In genomic region chr11:58914461-58915028, GRCm38 (mm10) we compare ENCODE assay signal across 8 mouse cellular contexts. TPM values are rescaled to one million over a fixed set of nuclear protein-coding genes. Genes with fewer than 3 reads are reported as not detected.
DNase-seq lines count a peak whose midpoint lies in the region; ATAC-seq and TF ChIP-seq lines count a peak whose summit lies in the region.

No protein-coding gene starts in this region.

- H3K4me3 ChIP-seq in cerebellum, adult 2 months (replicated peaks; ENCODE audit: insufficient read depth, low read depth, low read length): peak overlapping the region; percentile 42
- peak overlapping the region; percentile 68 for H3K4me3 ChIP-seq in bone marrow, adult 2 months (replicated peaks; ENCODE audit: control insufficient read depth, low read depth, low read length)
- H3K4me3 ChIP-seq in forebrain, embryonic 12.5 days (replicated peaks): peak overlapping the region; percentile 28
- peak overlapping the region; percentile 58 for H3K4me3 ChIP-seq in small intestine, adult 2 months (ENCODE audit: low read depth, low read length)

- no peaks in the 10 kb centered on the region for H3K36me3 ChIP-seq in forebrain, embryonic 12.5 days (replicated peaks)
- no peaks in the 10 kb centered on the region for H3K36me3 ChIP-seq in small intestine, adult 2 months (ENCODE audit: control insufficient read depth, insufficient read depth, low read length)

- H3K4me2 ChIP-seq in forebrain, embryonic 12.5 days: peak overlapping the region; percentile 51

- peak; percentile 13; the same call in 1 of the 2 replicates for TF ChIP-seq CTCF in cerebellum, adult 2 months (IDR thresholded peaks at IDR 0.05; ENCODE audit: borderline replicate concordance, insufficient read depth, low read depth, low read length)
- TF ChIP-seq CTCF in bone marrow, adult 2 months (IDR thresholded peaks at IDR 0.05; ENCODE audit: control insufficient read depth, insufficient read depth, low read length): peak; percentile 10; the same call in 1 of the 2 replicates
- peak; percentile 60; the same call in 1 of the 2 replicates for TF ChIP-seq CTCF in small intestine, adult 2 months (IDR thresholded peaks at IDR 0.05; ENCODE audit: extremely low read depth, insufficient read length, insufficient replicate concordance, low read depth, low read length)

- TF ChIP-seq POLR2A in cerebellum, adult 2 months (IDR thresholded peaks at IDR 0.05; ENCODE audit: borderline replicate concordance, insufficient read depth, low read length): no peak
- TF ChIP-seq POLR2A in bone marrow, adult 2 months (IDR thresholded peaks at IDR 0.05; ENCODE audit: borderline replicate concordance, control insufficient read depth, low read depth, low read length): peak; percentile 42; the same call in 1 of the 2 replicates
- no peak for TF ChIP-seq POLR2A in small intestine, adult 2 months (IDR thresholded peaks at IDR 0.05; ENCODE audit: low read depth, low read length)

- H3K9ac ChIP-seq in forebrain, embryonic 12.5 days: peak overlapping the region; percentile 47

- no peaks in the 10 kb centered on the region for H3K27me3 ChIP-seq in cerebellum, adult 2 months (ENCODE audit: control insufficient read depth, insufficient read depth, low read length)
- 0 out of 2 replicates have a peak, but pooled peaks cover 5% of the 10 kb centered on the region for H3K27me3 ChIP-seq in forebrain, embryonic 12.5 days
- no peaks in the 10 kb centered on the region for H3K27me3 ChIP-seq in small intestine, adult 2 months (ENCODE audit: control insufficient read depth, insufficient read depth, low read length)

- 1% methylated on average over 17 of the region's 17 CpGs for WGBS in cerebellum, adult 2 months
- WGBS in bone marrow, adult 2 months: 5% methylated on average over 17 of the region's 17 CpGs
- WGBS in forebrain, embryonic 12.5 days: 20% methylated on average over 17 of the region's 17 CpGs
- 4% methylated on average over 17 of the region's 17 CpGs for WGBS in small intestine, adult 2 months

- H3K27ac ChIP-seq in cerebellum, adult 2 months (ENCODE audit: insufficient read depth, low read length): no peak overlapping the region
- H3K27ac ChIP-seq in bone marrow, adult 2 months (ENCODE audit: control insufficient read depth, insufficient read depth, low read depth, low read length, poor library complexity): peak overlapping the region; percentile 87
- no peak overlapping the region for H3K27ac ChIP-seq in forebrain, embryonic 12.5 days
- H3K27ac ChIP-seq in small intestine, adult 2 months (ENCODE audit: insufficient read depth, low read depth, low read length): no peak overlapping the region

- ATAC-seq in forebrain, embryonic 12.5 days (ENCODE audit: low FRiP score): no peak

- H3K9me3 ChIP-seq in forebrain, embryonic 12.5 days: no peaks in the 10 kb centered on the region

- H3K4me1 ChIP-seq in cerebellum, adult 2 months (ENCODE audit: control insufficient read depth, insufficient read depth, low read length): peaks cover 4% of the 10 kb centered on the region; the same call in 1 of the 2 replicates
- H3K4me1 ChIP-seq in bone marrow, adult 2 months (ENCODE audit: control insufficient read depth, insufficient read depth, low read length): peaks cover 1% of the 10 kb centered on the region; the same call in 1 of the 2 replicates
- no peaks in the 10 kb centered on the region for H3K4me1 ChIP-seq in forebrain, embryonic 12.5 days
- H3K4me1 ChIP-seq in small intestine, adult 2 months (ENCODE audit: control insufficient read depth, insufficient read depth, insufficient read length, low read length): peaks cover 5% of the 10 kb centered on the region; the same call in 1 of the 2 replicates

- peak; percentile 43 to 56 for DNase-seq in cerebellum, adult 2 months
- DNase-seq in cerebellum, adult 9-10 months: no peak
- DNase-seq in kidney, adult 9 months: peak; percentile 34
- DNase-seq in lung, postnatal 10 days: peak; percentile 40
- DNase-seq in layer of hippocampus, adult 18-20 months (ENCODE audit: low spot score in 2 of 2): no peak

RNA-seq across cellular contexts. Expression of gene Btnl10, which starts 3.2 kb away (rescaled TPM):
- not detected in 2 replicates for polyA plus RNA-seq in cerebellum, adult 2 months (2012; rRNA removed)
- polyA plus RNA-seq in bone marrow, adult 2 months (2011; ENCODE audit: insufficient read depth, insufficient read length, low replicate concordance, missing spikeins): 65.1 and 93.5 TPM in 2 replicates
- polyA plus RNA-seq in forebrain, embryonic 12.5 days (2016; fragmentation: Nextera tagmentation; extraction: Ambion mirVana): 0.08 TPM in 1 of 2 replicates, not detected in the other
- not detected in 2 replicates for polyA plus RNA-seq in small intestine, adult 2 months (2012; rRNA removed)
- not detected for total RNA-seq in layer of hippocampus, adult 18-20 months (2021)

RNA-seq across cellular contexts. Expression of gene Zfp39, which starts 10.5 kb away (rescaled TPM):
- 5.4 and 6.3 TPM in 2 replicates for polyA plus RNA-seq in cerebellum, adult 2 months (2012; rRNA removed)
- 8.4 and 10.2 TPM in 2 replicates for polyA plus RNA-seq in bone marrow, adult 2 months (2011; ENCODE audit: insufficient read depth, insufficient read length, low replicate concordance, missing spikeins)
- polyA plus RNA-seq in forebrain, embryonic 12.5 days (2016; fragmentation: Nextera tagmentation; extraction: Ambion mirVana): 5.6 and 6.8 TPM in 2 replicates
- 0.10 and 0.29 TPM in 2 replicates for polyA plus RNA-seq in small intestine, adult 2 months (2012; rRNA removed)
- total RNA-seq in layer of hippocampus, adult 18-20 months (2021): 1 to 10 TPM; 9.5 to 9.6 TPM

RNA-seq across cellular contexts. Expression of gene Rnf187, which starts 24.2 kb away (rescaled TPM):
- polyA plus RNA-seq in cerebellum, adult 2 months (2012; rRNA removed): 578 and 589 TPM in 2 replicates
- 108 and 135 TPM in 2 replicates for polyA plus RNA-seq in bone marrow, adult 2 months (2011; ENCODE audit: insufficient read depth, insufficient read length, low replicate concordance, missing spikeins)
- polyA plus RNA-seq in forebrain, embryonic 12.5 days (2016; fragmentation: Nextera tagmentation; extraction: Ambion mirVana): 403 and 431 TPM in 2 replicates
- 87.9 and 160 TPM in 2 replicates for polyA plus RNA-seq in small intestine, adult 2 months (2012; rRNA removed)
- total RNA-seq in layer of hippocampus, adult 18-20 months (2021): 100 to 1,000 TPM; 493 to 502 TPM

RNA-seq across cellular contexts. Expression of gene Hist3h2ba, which starts 34.2 kb away (rescaled TPM):
- 154 and 186 TPM in 2 replicates for polyA plus RNA-seq in cerebellum, adult 2 months (2012; rRNA removed)
- 18.8 and 22.9 TPM in 2 replicates for polyA plus RNA-seq in bone marrow, adult 2 months (2011; ENCODE audit: insufficient read depth, insufficient read length, low replicate concordance, missing spikeins)
- polyA plus RNA-seq in forebrain, embryonic 12.5 days (2016; fragmentation: Nextera tagmentation; extraction: Ambion mirVana): 185 and 187 TPM in 2 replicates
- 1.7 and 3.8 TPM in 2 replicates for polyA plus RNA-seq in small intestine, adult 2 months (2012; rRNA removed)
- total RNA-seq in layer of hippocampus, adult 18-20 months (2021): 10 to 100 TPM; 82.1 to 87.0 TPM

RNA-seq across cellular contexts. Expression of gene Hist3h2a, which starts 39.9 kb away (rescaled TPM):
- 41.3 and 43.2 TPM in 2 replicates for polyA plus RNA-seq in cerebellum, adult 2 months (2012; rRNA removed)
- polyA plus RNA-seq in bone marrow, adult 2 months (2011; ENCODE audit: insufficient read depth, insufficient read length, low replicate concordance, missing spikeins): 22.9 and 25.6 TPM in 2 replicates
- polyA plus RNA-seq in forebrain, embryonic 12.5 days (2016; fragmentation: Nextera tagmentation; extraction: Ambion mirVana): 91.9 and 92.9 TPM in 2 replicates
- 5.2 and 12.1 TPM in 2 replicates for polyA plus RNA-seq in small intestine, adult 2 months (2012; rRNA removed)
- 10 to 100 TPM; 69.9 to 70.6 TPM for total RNA-seq in layer of hippocampus, adult 18-20 months (2021)

Comparison
In these comparisons a context has a peak if more than half of its experiments do, and no peak if none do; other contexts are left out.
1. DNase-seq: peak in cerebellum, adult 2 months (2 of 2), kidney, adult 9 months (single experiment) and lung, postnatal 10 days (single experiment); none in cerebellum, adult 9-10 months (single experiment) and layer of hippocampus, adult 18-20 months (0 of 2).
2. CTCF ChIP-seq: peak in every context shown above with its lines; median percentile 60 in small intestine, adult 2 months; 13 in cerebellum, adult 2 months; 10 in bone marrow, adult 2 months.
3. RNA of gene Btnl10, which starts 3.2 kb away (polyA plus RNA-seq): 65.1 to 93.5 TPM in bone marrow, adult 2 months; 0.08 TPM in forebrain, embryonic 12.5 days, not detected in cerebellum, adult 2 months and not detected in small intestine, adult 2 months; every median in the first group is over 10 times any median in the second.
4. Peak in every context shown above with its lines, with median percentiles within 50 percentile points of each other: H3K4me3 ChIP-seq.